Mouse (Mus musculus) midbrain, embryonic 11.5 days (tissue): ENCODE measurements around the gene S100a14. TPM values are rescaled to one million over a fixed set of nuclear protein-coding genes. Genes with fewer than 3 reads are reported as not detected.
A peak's percentile ranks its signal among the peaks of the same experiment; 100 is the strongest.

Experiments
- ATAC-seq: fragments of 200-750 bp; cut with Nextera tagmentation; 2 replicates; pipeline ENCODE4 v1.8.0; 2017; ENCODE audit warnings: moderate TSS enrichment, moderate library complexity; ENCODE audit not compliant: low FRiP score
- DNase-seq: peaks from one replicate; pipeline ENCODE4 v3.0.0; 2015; ENCODE audit warnings: low spot score; ENCODE audit errors: missing footprints
- H3K27ac ChIP-seq: fragments of 300-500 bp; sonication (generic); 2 replicates; pipeline ENCODE4 v1.5.1; 2014; ENCODE audit warnings: low read depth, low read length
- H3K27me3 ChIP-seq: fragments of 300-500 bp; sonication (generic); 2 replicates; pipeline ENCODE4 v1.6.1; 2014; ENCODE audit warnings: mild to moderate bottlenecking, low read length, moderate library complexity, mixed read lengths; ENCODE audit not compliant: control insufficient read depth, insufficient read depth
- H3K36me3 ChIP-seq: fragments of 300-500 bp; sonication (generic); 2 replicates; pipeline ENCODE4 v1.6.1; 2014; ENCODE audit warnings: mild to moderate bottlenecking, low read length, moderate library complexity, mixed read lengths; ENCODE audit not compliant: control insufficient read depth, insufficient read depth
- H3K4me1 ChIP-seq: fragments of 300-500 bp; sonication (generic); 2 replicates; pipeline ENCODE4 v1.6.1; 2014; ENCODE audit warnings: low read length; ENCODE audit not compliant: control insufficient read depth, insufficient read depth
- H3K4me2 ChIP-seq: fragments of 300-500 bp; sonication (generic); 2 replicates; pipeline ENCODE4 v1.6.1; 2014; ENCODE audit warnings: mild to moderate bottlenecking, moderate library complexity
- H3K4me3 ChIP-seq: fragments of 300-500 bp; sonication (generic); 2 replicates; pipeline ENCODE4 v1.5.1; 2014; ENCODE audit warnings: low read depth, low read length
- H3K9ac ChIP-seq: fragments of 300-500 bp; sonication (generic); 2 replicates; pipeline ENCODE4 v1.6.1; 2014; ENCODE audit warnings: low read length
- H3K9me3 ChIP-seq: fragments of 300-500 bp; sonication (generic); 2 replicates; pipeline ENCODE4 v1.6.1; 2016; ENCODE audit warnings: low read length; ENCODE audit not compliant: control insufficient read depth
- WGBS: fragments of 180-500 bp; shearing (Covaris S2); extraction: QIAGEN DNeasy Blood & Tissue Kit; methylation state at CpG from one replicate; pipeline ENCODE4 v1.1.7; 2014; 5-methylcytosine and 5-hydroxymethylcytosine counted together
- polyA plus RNA-seq: library from polyadenylated mRNA; unstranded; fragments of >200 nt; fragmentation: Nextera tagmentation; extraction: Ambion mirVana; gene quantifications from 2 replicates; pipeline ENCODE4 v1.2.1, GENCODE M21; 2014

S100a14 gene
- polyA plus RNA-seq, 1 experiment from 2014 or later = not detected

DNA sequence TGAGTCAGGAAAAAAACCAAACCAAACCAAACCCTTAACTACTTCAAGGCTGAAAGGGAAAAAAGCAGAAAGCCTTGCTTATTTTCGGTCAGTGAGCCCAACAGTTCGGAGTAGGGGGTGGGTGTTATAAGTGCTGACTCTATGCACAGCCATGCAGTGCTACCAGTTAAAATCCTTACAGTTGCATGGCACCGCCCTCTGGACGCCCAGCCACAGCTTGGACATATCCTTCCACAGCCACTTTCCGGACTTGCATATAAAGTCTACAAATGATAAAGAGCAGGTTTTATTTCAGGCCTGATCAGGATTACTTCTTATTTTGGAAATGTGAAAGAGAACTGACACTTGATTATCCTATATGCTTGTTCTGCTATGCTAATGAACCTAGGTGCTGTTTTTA is 21.4 kb upstream of the S100a14 start:
- H3K4me3 ChIP-seq = no peak overlapping the region
- no peak for DNase-seq
- no peaks in the 10 kb centered on the region for H3K27me3 ChIP-seq
- no peak overlapping the region for H3K9ac ChIP-seq
- 94% methylated on average over 5 of the region's 5 CpGs for WGBS
- H3K36me3 ChIP-seq = peaks cover 39% of the 10 kb centered on the region
- no peak overlapping the region for H3K4me2 ChIP-seq
- peaks cover 11% of the 10 kb centered on the region for H3K4me1 ChIP-seq
- H3K27ac ChIP-seq = no peak overlapping the region
- ATAC-seq = no peak
- H3K9me3 ChIP-seq = no peaks in the 10 kb centered on the region

DNA sequence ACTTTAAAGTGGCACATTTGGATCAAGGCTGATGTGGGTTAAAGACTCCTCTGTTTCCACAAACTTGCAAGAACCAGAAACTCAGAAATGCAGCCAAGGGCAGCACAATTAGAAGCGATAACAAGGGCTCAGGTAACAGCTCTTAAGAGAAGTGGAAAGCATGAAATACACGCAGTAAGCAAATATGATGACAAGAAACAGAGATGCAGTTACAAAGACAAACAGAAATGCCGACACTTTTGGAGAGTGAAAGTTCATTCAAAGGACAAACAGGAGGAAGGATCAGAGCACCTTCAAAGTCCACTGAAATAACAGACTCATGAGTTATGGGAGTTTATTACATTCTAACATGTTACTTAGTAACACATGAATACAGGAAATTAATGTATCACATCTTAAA is 20.3 kb upstream of the S100a14 start:
- no peak for ATAC-seq
- WGBS = 94% methylated on average over 3 of the region's 3 CpGs
- H3K4me2 ChIP-seq = no peak overlapping the region
- H3K4me1 ChIP-seq = peaks cover 11% of the 10 kb centered on the region
- no peak overlapping the region for H3K4me3 ChIP-seq
- no peak overlapping the region for H3K9ac ChIP-seq
- peak; percentile 75 for DNase-seq
- peaks cover 36% of the 10 kb centered on the region for H3K36me3 ChIP-seq
- no peak overlapping the region for H3K27ac ChIP-seq
- H3K9me3 ChIP-seq = no peaks in the 10 kb centered on the region
- H3K27me3 ChIP-seq = no peaks in the 10 kb centered on the region

GRCm38 (mm10) chr3:90508287-90508949 is 18.2 kb upstream of the S100a14 start:
- Histone ChIP-seq H3K9me3 (no peaks in the 10 kb centered on the region), H3K4me1 (peaks cover 11% of the 10 kb centered on the region), H3K27ac (no peak overlapping the region), H3K9ac (peak overlapping the region; percentile 99), H3K4me3 (peak overlapping the region; percentile 96), H3K4me2 (peak overlapping the region; percentile 84), H3K27me3 (peaks cover 3% of the 10 kb centered on the region), H3K36me3 (peaks cover 20% of the 10 kb centered on the region)
- DNase-seq (peak; percentile 86), ATAC-seq (no peak)
- WGBS = 5% methylated on average over 20 of the region's 20 CpGs

- Histone ChIP-seq H3K9me3 (no peaks in the 10 kb centered on the region), H3K9ac (peak within 1 kb of the TSS; percentile 99), H3K4me1 (peaks cover 11% of the 10 kb centered on the region), H3K27me3 (peaks cover 6% of the 10 kb centered on the region), H3K36me3 (peaks cover 16% of the 10 kb centered on the region), H3K4me3 (peak within 1 kb of the TSS; percentile 96), H3K4me2 (peak within 1 kb of the TSS; percentile 84), H3K27ac (peak within 1 kb of the TSS; percentile 85)
- under 1% methylated on average over 66 of the region's 66 CpGs for WGBS
- peak; percentile 94 for ATAC-seq
- peak; percentile 100 for DNase-seq
Measured at GRCm38 (mm10) chr3:90508950-90509746, 17.5 kb upstream of the S100a14 start, which contains the start of gene Chtop. Gene Chtop, minus strand, starts transcription at chr3:90509498.

- WGBS = 9% methylated on average over 2 of the region's 2 CpGs
- Histone ChIP-seq H3K4me2 (peak overlapping the region; percentile 38), H3K4me1 (peaks cover 11% of the 10 kb centered on the region), H3K27me3 (peaks cover 6% of the 10 kb centered on the region), H3K36me3 (peaks cover 14% of the 10 kb centered on the region), H3K4me3 (peak overlapping the region; percentile 96), H3K9me3 (no peaks in the 10 kb centered on the region), H3K27ac (peak overlapping the region; percentile 20; the same call in 1 of the 2 replicates), H3K9ac (no peak overlapping the region)
- ATAC-seq (peak; percentile 28), DNase-seq (no peak)
Measured at GRCm38 (mm10) chr3:90509747-90510123, 16.9 kb upstream of the S100a14 start.

GRCm38 (mm10) chr3:90512276-90512675 is 14.4 kb upstream of the S100a14 start:
- H3K9ac ChIP-seq = no peak overlapping the region
- H3K9me3 ChIP-seq = no peaks in the 10 kb centered on the region
- no peak overlapping the region for H3K4me3 ChIP-seq
- H3K27ac ChIP-seq = no peak overlapping the region
- DNase-seq = no peak
- ATAC-seq = no peak
- peaks cover 11% of the 10 kb centered on the region for H3K4me1 ChIP-seq
- WGBS = 85% methylated on average over 5 of the region's 5 CpGs
- peaks cover 1% of the 10 kb centered on the region; the same call in 1 of the 2 replicates for H3K36me3 ChIP-seq
- peaks cover 9% of the 10 kb centered on the region for H3K27me3 ChIP-seq
- H3K4me2 ChIP-seq = no peak overlapping the region

- Histone ChIP-seq H3K9me3 (no peaks in the 10 kb centered on the region), H3K36me3 (no peaks in the 10 kb centered on the region), H3K27ac (no peak overlapping the region), H3K4me2 (no peak overlapping the region), H3K4me3 (no peak overlapping the region), H3K9ac (no peak overlapping the region), H3K4me1 (peaks cover 3% of the 10 kb centered on the region), H3K27me3 (peaks cover 9% of the 10 kb centered on the region)
- DNase-seq (no peak), ATAC-seq (no peak)
- WGBS = 82% methylated on average over 9 of the region's 9 CpGs
Measured at GRCm38 (mm10) chr3:90512948-90513642, 13.6 kb upstream of the S100a14 start.

- ATAC-seq = peak; percentile 31
- Histone ChIP-seq H3K4me2 (peak within 1 kb of the TSS; percentile 68), H3K27me3 (peaks cover 9% of the 10 kb centered on the region), H3K9ac (peak within 1 kb of the TSS; percentile 52; the same call in 1 of the 2 replicates), H3K9me3 (no peaks in the 10 kb centered on the region), H3K4me3 (peak within 1 kb of the TSS; percentile 23), H3K36me3 (no peaks in the 10 kb centered on the region), H3K4me1 (no peaks in the 10 kb centered on the region; the same call in 1 of the 2 replicates), H3K27ac (no peak within 1 kb of the TSS)
- peak; percentile 94 for DNase-seq
- WGBS = 2% methylated on average over 25 of the region's 25 CpGs
Measured at GRCm38 (mm10) chr3:90513796-90514590, 12.7 kb upstream of the S100a14 start, which contains the start of the genes S100a1 and S100a13. Gene S100a1, minus strand, starts transcription at chr3:90514392. Gene S100a13, plus strand, starts transcription at chr3:90514435.
